Mouse (Mus musculus) intestine, postnatal 0 days (tissue): ENCODE data around the gene Drd3. TPM values are rescaled to one million over a fixed set of nuclear protein-coding genes. Genes with fewer than 3 reads are reported as not detected.

ENCODE experiments used
- ATAC-seq: fragments of 200-750 bp; cut with Nextera tagmentation; 2 replicates; pipeline ENCODE4 v1.8.0; 2017; ENCODE audit warnings: mild to moderate bottlenecking, moderate TSS enrichment, moderate library complexity
- H3K27ac ChIP-seq: fragments of 300-500 bp; sonication (generic); 2 replicates; pipeline ENCODE4 v1.5.1; 2014; ENCODE audit warnings: mild to moderate bottlenecking, low read depth, low read length, moderate library complexity
- H3K27me3 ChIP-seq: fragments of 300-500 bp; sonication (generic); replicated peaks from 2 replicates; pipeline ENCODE4 v1.6.1; 2014; ENCODE audit warnings: low read length, mixed read lengths; ENCODE audit not compliant: control insufficient read depth, insufficient read depth
- H3K36me3 ChIP-seq: fragments of 300-500 bp; sonication (generic); 2 replicates; pipeline ENCODE4 v1.6.1; 2014; ENCODE audit warnings: mild to moderate bottlenecking, moderate library complexity; ENCODE audit not compliant: control insufficient read depth, insufficient read depth
- H3K4me1 ChIP-seq: fragments of 300-500 bp; sonication (generic); replicated peaks from 2 replicates; pipeline ENCODE4 v1.6.1; 2014; ENCODE audit warnings: antibody characterized with exemption, low read length, mixed read lengths; ENCODE audit not compliant: control insufficient read depth, insufficient read depth
- H3K4me2 ChIP-seq: fragments of 300-500 bp; sonication (generic); replicated peaks from 2 replicates; pipeline ENCODE4 v1.6.1; 2014; ENCODE audit warnings: low read depth, mild to moderate bottlenecking, moderate library complexity
- H3K4me3 ChIP-seq: fragments of 300-500 bp; sonication (generic); 2 replicates; pipeline ENCODE4 v1.5.1; 2014; ENCODE audit warnings: low read depth, low read length
- H3K9ac ChIP-seq: fragments of 300-500 bp; sonication (generic); 2 replicates; pipeline ENCODE4 v1.6.1; 2014; ENCODE audit warnings: mild to moderate bottlenecking, low read depth, low read length
- H3K9me3 ChIP-seq: fragments of 300-500 bp; sonication (generic); 2 replicates; pipeline ENCODE4 v1.6.1; 2016; ENCODE audit warnings: mixed run types; ENCODE audit not compliant: control insufficient read depth
- CTCF ChIP-seq: sonication (generic); IDR thresholded peaks from 2 replicates; pipeline ENCODE4 v1.5.1; 2016; ENCODE audit warnings: low read depth, mild to moderate bottlenecking, control low read depth, antibody characterized with exemption, moderate library complexity
- WGBS: fragments of 180-500 bp; shearing (Covaris S2); extraction: QIAGEN DNeasy Blood & Tissue Kit; methylation state at CpG from one replicate; pipeline ENCODE4 v1.1.7; 2014; 5-methylcytosine and 5-hydroxymethylcytosine counted together
- polyA plus RNA-seq: library from polyadenylated mRNA; unstranded; fragments of >200 nt; fragmentation: Nextera tagmentation; extraction: Ambion mirVana; gene quantifications from 2 replicates; pipeline ENCODE4 v1.2.1, GENCODE M21; 2015

Gene Drd3
- polyA plus RNA-seq, 1 experiment from 2014 or later: not detected

- no peak overlapping the region for H3K27ac ChIP-seq
- H3K9ac ChIP-seq: no peak overlapping the region
- H3K36me3 ChIP-seq: no peaks in the 10 kb centered on the region
- 64% methylated on average over 4 of the region's 4 CpGs for WGBS
- H3K9me3 ChIP-seq: no peaks in the 10 kb centered on the region
- H3K4me3 ChIP-seq: no peak overlapping the region
- TF ChIP-seq CTCF: no peak
- no peak overlapping the region for H3K4me2 ChIP-seq
- H3K27me3 ChIP-seq: no peaks in the 10 kb centered on the region
- 0 out of 2 replicates have a peak, but pooled peaks cover 5% of the 10 kb centered on the region for H3K4me1 ChIP-seq
- ATAC-seq: no peak
These were observed 45.7 kb downstream of the Drd3 start for GRCm38 (mm10) chr16:43799541-43799940.

GRCm38 (mm10) chr16:43800119-43800721 lies 46.4 kb downstream of the Drd3 start:
- no peak for ATAC-seq
- 56% methylated on average over 13 of the region's 13 CpGs for WGBS
- Histone ChIP-seq H3K27ac (no peak overlapping the region), H3K9ac (no peak overlapping the region), H3K4me3 (no peak overlapping the region), H3K9me3 (no peaks in the 10 kb centered on the region), H3K27me3 (no peaks in the 10 kb centered on the region), H3K4me1 (0 out of 2 replicates have a peak, but pooled peaks cover 5% of the 10 kb centered on the region), H3K4me2 (no peak overlapping the region), H3K36me3 (no peaks in the 10 kb centered on the region)
- no peak for TF ChIP-seq CTCF

DNA sequence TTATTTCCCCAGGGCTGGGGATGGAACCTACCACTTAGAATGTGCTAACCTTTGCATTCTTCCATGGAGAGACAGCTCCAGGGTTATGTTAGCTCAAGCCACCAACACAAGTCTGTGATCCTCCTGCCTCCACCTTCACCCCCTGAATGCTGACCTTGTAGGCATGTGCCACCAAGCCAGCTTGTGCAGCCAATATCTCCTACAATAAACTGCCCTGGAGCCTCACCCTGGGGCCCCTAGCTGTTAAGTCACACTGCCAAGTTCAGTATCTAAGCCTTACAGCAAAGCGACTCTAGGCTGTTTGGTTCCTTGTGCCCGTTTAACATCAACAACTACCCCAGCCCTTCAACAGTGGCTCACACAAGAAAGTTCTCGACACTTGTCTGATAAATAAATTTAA lies 47.3 kb downstream of the Drd3 start:
- WGBS: 42% methylated on average over 3 of the region's 3 CpGs
- 0 out of 2 replicates have a peak, but pooled peaks cover 5% of the 10 kb centered on the region for H3K4me1 ChIP-seq
- H3K27ac ChIP-seq: no peak overlapping the region
- H3K9ac ChIP-seq: no peak overlapping the region
- no peak for TF ChIP-seq CTCF
- peak; percentile 52 for ATAC-seq
- H3K27me3 ChIP-seq: no peaks in the 10 kb centered on the region
- no peaks in the 10 kb centered on the region for H3K36me3 ChIP-seq
- no peak overlapping the region for H3K4me2 ChIP-seq
- no peaks in the 10 kb centered on the region for H3K9me3 ChIP-seq
- H3K4me3 ChIP-seq: no peak overlapping the region

- Histone ChIP-seq H3K4me1 (0 out of 2 replicates have a peak, but pooled peaks cover 5% of the 10 kb centered on the region), H3K27me3 (no peaks in the 10 kb centered on the region), H3K9ac (peak overlapping the region; percentile 42; the same call in 1 of the 2 replicates), H3K36me3 (no peaks in the 10 kb centered on the region), H3K4me3 (peak overlapping the region; percentile 36), H3K9me3 (no peaks in the 10 kb centered on the region), H3K4me2 (peak overlapping the region; percentile 74), H3K27ac (no peak overlapping the region)
- peak; percentile 42; the same call in 1 of the 2 replicates for ATAC-seq
- WGBS: 3% methylated on average over 18 of the region's 18 CpGs
- TF ChIP-seq CTCF: peak; percentile 82
These were observed 48.0 kb downstream of the Drd3 start for GRCm38 (mm10) chr16:43801791-43802307.

GRCm38 (mm10) chr16:43802466-43802865 lies 48.6 kb downstream of the Drd3 start:
- Histone ChIP-seq H3K4me3 (no peak overlapping the region), H3K36me3 (no peaks in the 10 kb centered on the region), H3K4me1 (0 out of 2 replicates have a peak, but pooled peaks cover 5% of the 10 kb centered on the region), H3K9ac (no peak overlapping the region), H3K27me3 (no peaks in the 10 kb centered on the region), H3K4me2 (no peak overlapping the region), H3K27ac (no peak overlapping the region), H3K9me3 (no peaks in the 10 kb centered on the region)
- ATAC-seq: no peak
- 46% methylated on average over 5 of the region's 5 CpGs for WGBS
- TF ChIP-seq CTCF: no peak

GRCm38 (mm10) chr16:43804364-43804763 lies 50.5 kb downstream of the Drd3 start:
- H3K4me2 ChIP-seq: no peak overlapping the region
- H3K9me3 ChIP-seq: no peaks in the 10 kb centered on the region
- no peak overlapping the region for H3K27ac ChIP-seq
- H3K4me1 ChIP-seq: 0 out of 2 replicates have a peak, but pooled peaks cover 5% of the 10 kb centered on the region
- H3K27me3 ChIP-seq: no peaks in the 10 kb centered on the region
- 84% methylated on average over 6 of the region's 6 CpGs for WGBS
- no peak overlapping the region for H3K4me3 ChIP-seq
- TF ChIP-seq CTCF: no peak
- H3K9ac ChIP-seq: no peak overlapping the region
- no peaks in the 10 kb centered on the region for H3K36me3 ChIP-seq
- ATAC-seq: no peak
